Mouse (Mus musculus) heart, embryonic 13.5 days (tissue): ENCODE data around the gene Rnf148. TPM values are rescaled to one million over a fixed set of nuclear protein-coding genes. Genes with fewer than 3 reads are reported as not detected.

Experiments used
- ATAC-seq: fragments of 200-750 bp; cut with Nextera tagmentation; 2 replicates; pipeline ENCODE4 v1.8.0; 2017; ENCODE audit warnings: moderate TSS enrichment; ENCODE audit not compliant: insufficient number of reproducible peaks, low FRiP score, low TSS enrichment; ENCODE audit errors: extremely low read depth
- H3K27ac ChIP-seq: fragments of 300-500 bp; sonication (generic); replicated peaks from 2 replicates; pipeline ENCODE4 v1.5.1; 2015; ENCODE audit warnings: moderate library complexity, mild to moderate bottlenecking, inconsistent platforms
- H3K27me3 ChIP-seq: fragments of 300-500 bp; sonication (generic); replicated peaks from 2 replicates; pipeline ENCODE4 v1.6.1; 2015; ENCODE audit warnings: mild to moderate bottlenecking, inconsistent platforms
- H3K36me3 ChIP-seq: fragments of 300-500 bp; sonication (generic); 2 replicates; pipeline ENCODE4 v1.6.1; 2015; ENCODE audit warnings: mild to moderate bottlenecking, inconsistent platforms
- H3K4me1 ChIP-seq: fragments of 300-500 bp; sonication (generic); 2 replicates; pipeline ENCODE4 v1.6.1; 2015; ENCODE audit warnings: inconsistent platforms
- H3K4me2 ChIP-seq: fragments of 300-500 bp; sonication (generic); 2 replicates; pipeline ENCODE4 v1.6.1; 2015; ENCODE audit warnings: inconsistent platforms, mild to moderate bottlenecking, moderate library complexity
- H3K4me3 ChIP-seq: fragments of 300-500 bp; sonication (generic); 2 replicates; pipeline ENCODE4 v1.5.1; 2015; ENCODE audit warnings: moderate library complexity, mild to moderate bottlenecking, inconsistent platforms
- H3K9ac ChIP-seq: fragments of 300-500 bp; sonication (generic); 2 replicates; pipeline ENCODE4 v1.6.1; 2015; ENCODE audit warnings: inconsistent platforms, mild to moderate bottlenecking, moderate library complexity
- H3K9me3 ChIP-seq: fragments of 300-500 bp; sonication (generic); 2 replicates; pipeline ENCODE4 v1.6.1; 2016; ENCODE audit warnings: inconsistent platforms
- WGBS: fragments of 180-500 bp; shearing (Covaris S2); methylation state at CpG from one replicate; pipeline ENCODE4 v1.1.7; 2015; ENCODE audit warnings: mixed read lengths; 5-methylcytosine and 5-hydroxymethylcytosine counted together
- polyA plus RNA-seq: library from polyadenylated mRNA; unstranded; fragments of >200 nt; fragmentation: Nextera tagmentation; extraction: Ambion mirVana; gene quantifications from 2 replicates; pipeline ENCODE4 v1.2.1, GENCODE M21; 2015

Gene Rnf148
- not detected in 2 replicates for polyA plus RNA-seq

GRCm38 (mm10) chr6:23655036-23655435 lies at the start of gene Rnf148:
Gene Rnf148, minus strand, starts transcription at chr6:23655136.
- no peak within 1 kb of the TSS for H3K4me2 ChIP-seq
- H3K4me1 ChIP-seq, result peaks cover 5% of the 10 kb centered on the region
- H3K27ac ChIP-seq, result no peak within 1 kb of the TSS
- H3K36me3 ChIP-seq, result no peaks in the 10 kb centered on the region
- no peak within 1 kb of the TSS for H3K9ac ChIP-seq
- no peak within 1 kb of the TSS for H3K4me3 ChIP-seq
- WGBS, result 79% methylated on average over 2 of the region's 2 CpGs
- H3K9me3 ChIP-seq, result no peaks in the 10 kb centered on the region
- H3K27me3 ChIP-seq, result no peaks in the 10 kb centered on the region
- no peak for ATAC-seq

- ATAC-seq, result no peak
- Histone ChIP-seq H3K9me3 (no peaks in the 10 kb centered on the region), H3K27ac (no peak overlapping the region)
These were observed 45.9 kb upstream of the Rnf148 start for GRCm38 (mm10) chr6:23700879-23701278.

GRCm38 (mm10) chr6:23678172-23678571 lies 23.2 kb upstream of the Rnf148 start:
- 61% methylated on average over 1 of the region's 1 CpGs for WGBS
- H3K9ac ChIP-seq, result no peak overlapping the region
- no peaks in the 10 kb centered on the region for H3K9me3 ChIP-seq
- no peak overlapping the region for H3K4me2 ChIP-seq
- H3K27ac ChIP-seq, result no peak overlapping the region
- no peak for ATAC-seq
- H3K4me1 ChIP-seq, result no peaks in the 10 kb centered on the region
- H3K27me3 ChIP-seq, result no peaks in the 10 kb centered on the region
- no peaks in the 10 kb centered on the region for H3K36me3 ChIP-seq
- H3K4me3 ChIP-seq, result no peak overlapping the region

More at GRCm38 (mm10) chr6:23700879-23701278, 45.9 kb upstream of the Rnf148 start:
- WGBS, result 61% methylated on average over 3 of the region's 3 CpGs
- Histone ChIP-seq H3K4me2 (no peak overlapping the region), H3K4me3 (no peak overlapping the region), H3K4me1 (no peaks in the 10 kb centered on the region), H3K36me3 (no peaks in the 10 kb centered on the region), H3K9ac (no peak overlapping the region), H3K27me3 (no peaks in the 10 kb centered on the region)

GRCm38 (mm10) chr6:23650205-23650604 lies 4.7 kb downstream of the Rnf148 start, which contains the start of gene Rnf133:
Gene Rnf133, minus strand, starts transcription at chr6:23650305.
- 86% methylated on average over 2 of the region's 2 CpGs for WGBS
- Histone ChIP-seq H3K4me2 (no peak within 1 kb of the TSS), H3K9me3 (no peaks in the 10 kb centered on the region), H3K4me3 (no peak within 1 kb of the TSS), H3K27ac (no peak within 1 kb of the TSS), H3K9ac (no peak within 1 kb of the TSS), H3K36me3 (no peaks in the 10 kb centered on the region), H3K4me1 (no peaks in the 10 kb centered on the region), H3K27me3 (no peaks in the 10 kb centered on the region)
- no peak for ATAC-seq

- WGBS, result 67% methylated on average over 8 of the region's 8 CpGs
- H3K27ac ChIP-seq, result no peak overlapping the region
- no peak overlapping the region for H3K4me2 ChIP-seq
- no peak for ATAC-seq
- no peak overlapping the region for H3K4me3 ChIP-seq
- H3K36me3 ChIP-seq, result no peaks in the 10 kb centered on the region
- H3K9me3 ChIP-seq, result no peaks in the 10 kb centered on the region
- H3K4me1 ChIP-seq, result no peaks in the 10 kb centered on the region
- no peak overlapping the region for H3K9ac ChIP-seq
- H3K27me3 ChIP-seq, result no peaks in the 10 kb centered on the region
These were observed 6.2 kb downstream of the Rnf148 start for GRCm38 (mm10) chr6:23648732-23649131.

GRCm38 (mm10) chr6:23647627-23648247 lies 7.2 kb downstream of the Rnf148 start:
- ATAC-seq, result no peak
- H3K36me3 ChIP-seq, result no peaks in the 10 kb centered on the region
- 67% methylated on average over 7 of the region's 7 CpGs for WGBS
- no peaks in the 10 kb centered on the region for H3K27me3 ChIP-seq
- no peak overlapping the region for H3K4me3 ChIP-seq
- no peak overlapping the region for H3K27ac ChIP-seq
- H3K4me2 ChIP-seq, result no peak overlapping the region
- no peaks in the 10 kb centered on the region for H3K4me1 ChIP-seq
- no peak overlapping the region for H3K9ac ChIP-seq
- H3K9me3 ChIP-seq, result no peaks in the 10 kb centered on the region

GRCm38 (mm10) chr6:23637081-23637480 lies 17.9 kb downstream of the Rnf148 start:
- no peak for ATAC-seq
- no peak overlapping the region for H3K4me3 ChIP-seq
- no peaks in the 10 kb centered on the region for H3K9me3 ChIP-seq
- no peaks in the 10 kb centered on the region for H3K4me1 ChIP-seq
- H3K27me3 ChIP-seq, result no peaks in the 10 kb centered on the region
- 59% methylated on average over 3 of the region's 3 CpGs for WGBS
- no peaks in the 10 kb centered on the region for H3K36me3 ChIP-seq
- H3K9ac ChIP-seq, result no peak overlapping the region
- H3K27ac ChIP-seq, result no peak overlapping the region
- no peak overlapping the region for H3K4me2 ChIP-seq

GRCm38 (mm10) chr6:23635208-23635607 lies 19.7 kb downstream of the Rnf148 start:
- H3K4me2 ChIP-seq, result no peak overlapping the region
- no peak overlapping the region for H3K4me3 ChIP-seq
- no peaks in the 10 kb centered on the region for H3K36me3 ChIP-seq
- peaks cover 3% of the 10 kb centered on the region; the same call in 1 of the 2 replicates for H3K4me1 ChIP-seq
- no peak overlapping the region for H3K9ac ChIP-seq
- H3K27ac ChIP-seq, result no peak overlapping the region
- ATAC-seq, result no peak
- WGBS, result 75% methylated on average over 3 of the region's 3 CpGs
- H3K9me3 ChIP-seq, result no peaks in the 10 kb centered on the region
- no peaks in the 10 kb centered on the region for H3K27me3 ChIP-seq

GRCm38 (mm10) chr6:23634016-23634415 lies 20.9 kb downstream of the Rnf148 start:
- H3K9ac ChIP-seq, result no peak overlapping the region
- no peaks in the 10 kb centered on the region for H3K27me3 ChIP-seq
- no peaks in the 10 kb centered on the region for H3K36me3 ChIP-seq
- no peak overlapping the region for H3K4me2 ChIP-seq
- no peak for ATAC-seq
- no peaks in the 10 kb centered on the region for H3K9me3 ChIP-seq
- H3K4me1 ChIP-seq, result peaks cover 3% of the 10 kb centered on the region; the same call in 1 of the 2 replicates
- no peak overlapping the region for H3K27ac ChIP-seq
- H3K4me3 ChIP-seq, result no peak overlapping the region
- 76% methylated on average over 9 of the region's 9 CpGs for WGBS

GRCm38 (mm10) chr6:23630465-23630864 lies 24.5 kb downstream of the Rnf148 start:
- H3K36me3 ChIP-seq, result no peaks in the 10 kb centered on the region
- WGBS, result 18% methylated on average over 4 of the region's 4 CpGs

More at GRCm38 (mm10) chr6:23630465-23630864, 24.5 kb downstream of the Rnf148 start:
- H3K27me3 ChIP-seq, result no peaks in the 10 kb centered on the region
- no peak overlapping the region for H3K4me3 ChIP-seq
- H3K27ac ChIP-seq, result no peak overlapping the region
- H3K4me2 ChIP-seq, result no peak overlapping the region
- H3K9ac ChIP-seq, result no peak overlapping the region
- no peaks in the 10 kb centered on the region for H3K9me3 ChIP-seq
- ATAC-seq, result no peak
- H3K4me1 ChIP-seq, result peaks cover 3% of the 10 kb centered on the region; the same call in 1 of the 2 replicates
